Mouse (Mus musculus) neural tube, embryonic 12.5 days (tissue): ENCODE results near the gene Pkd1l3. TPM values are rescaled to one million over a fixed set of nuclear protein-coding genes. Genes with fewer than 3 reads are reported as not detected.

Experiments used
- ATAC-seq: fragments of 200-750 bp; cut with Nextera tagmentation; 2 replicates; pipeline ENCODE4 v1.8.0; 2017; ENCODE audit warnings: low read depth, mild to moderate bottlenecking, moderate TSS enrichment, moderate library complexity; ENCODE audit not compliant: low FRiP score
- H3K27ac ChIP-seq: fragments of 300-500 bp; sonication (generic); 2 replicates; pipeline ENCODE4 v1.5.1; 2016
- H3K27me3 ChIP-seq: fragments of 300-500 bp; sonication (generic); replicated peaks from 2 replicates; pipeline ENCODE4 v1.6.1; 2016; ENCODE audit warnings: mild to moderate bottlenecking
- H3K36me3 ChIP-seq: fragments of 300-500 bp; sonication (generic); 2 replicates; pipeline ENCODE4 v1.6.1; 2016; ENCODE audit warnings: mild to moderate bottlenecking
- H3K4me1 ChIP-seq: fragments of 300-500 bp; sonication (generic); 2 replicates; pipeline ENCODE4 v1.6.1; 2016
- H3K4me2 ChIP-seq: fragments of 300-500 bp; sonication (generic); replicated peaks from 2 replicates; pipeline ENCODE4 v1.6.1; 2016; ENCODE audit warnings: mild to moderate bottlenecking
- H3K4me3 ChIP-seq: fragments of 300-500 bp; sonication (generic); 2 replicates; pipeline ENCODE4 v1.5.1; 2016
- H3K9ac ChIP-seq: fragments of 300-500 bp; sonication (generic); 2 replicates; pipeline ENCODE4 v1.6.1; 2016; ENCODE audit warnings: mild to moderate bottlenecking
- H3K9me3 ChIP-seq: fragments of 300-500 bp; sonication (generic); 2 replicates; pipeline ENCODE4 v1.6.1; 2016; ENCODE audit warnings: mild to moderate bottlenecking
- WGBS: fragments of 180-500 bp; shearing (Covaris S2); methylation state at CpG from one replicate; pipeline ENCODE4 v1.1.7; 2016; 5-methylcytosine and 5-hydroxymethylcytosine counted together
- polyA plus RNA-seq: library from polyadenylated mRNA; unstranded; fragments of >200 nt; fragmentation: Nextera tagmentation; extraction: Ambion mirVana; gene quantifications from 2 replicates; pipeline ENCODE4 v1.2.1, GENCODE M21; 2016

The Pkd1l3 gene
- polyA plus RNA-seq, 1 experiment from 2014 or later = 0.14 TPM

DNA sequence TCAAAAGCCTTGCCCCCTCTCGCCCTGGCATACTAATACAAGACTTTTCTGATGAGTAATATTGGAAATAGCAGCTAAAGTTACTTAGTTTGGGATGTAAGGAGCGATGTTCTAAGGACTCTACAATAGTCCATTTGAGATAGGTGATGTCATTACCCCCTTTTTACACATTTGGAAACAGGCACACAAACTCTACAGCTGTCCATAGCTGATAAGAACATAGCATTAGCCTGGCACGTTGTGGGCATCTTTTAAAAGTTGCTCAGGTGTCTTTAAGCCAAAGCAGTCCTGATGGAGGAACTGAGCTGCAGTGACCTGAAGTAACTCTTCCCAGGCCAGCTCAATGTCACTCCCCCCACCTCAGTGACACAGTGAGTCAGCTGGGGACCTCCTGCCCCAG is 22.9 kb upstream of the Pkd1l3 start:
- ATAC-seq = no peak
- Histone ChIP-seq H3K36me3 (peaks cover 30% of the 10 kb centered on the region), H3K4me1 (no peaks in the 10 kb centered on the region), H3K9ac (no peak overlapping the region), H3K4me3 (no peak overlapping the region), H3K27me3 (no peaks in the 10 kb centered on the region), H3K27ac (no peak overlapping the region), H3K4me2 (no peak overlapping the region), H3K9me3 (no peaks in the 10 kb centered on the region)
- 86% methylated on average over 3 of the region's 3 CpGs for WGBS

DNA sequence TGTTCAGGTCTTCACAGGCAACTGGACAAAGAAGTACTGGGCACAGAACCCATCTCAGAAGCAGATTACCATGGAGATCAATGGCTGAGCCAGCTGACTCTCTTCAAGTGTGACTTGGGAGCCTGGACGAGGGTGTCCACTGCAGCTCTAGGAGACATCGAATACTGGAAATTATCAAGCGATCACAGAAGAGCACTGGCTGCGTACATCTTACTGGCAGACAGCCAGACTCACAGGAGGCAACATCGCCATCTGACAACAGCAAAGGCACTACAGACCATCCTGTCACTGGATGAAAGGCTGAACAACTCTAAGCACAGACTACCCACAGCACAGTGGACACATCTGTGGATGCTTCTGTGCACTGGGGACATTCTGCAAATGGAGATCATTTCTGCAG is 22.2 kb upstream of the Pkd1l3 start:
- no peaks in the 10 kb centered on the region for H3K27me3 ChIP-seq
- no peak overlapping the region for H3K4me3 ChIP-seq
- no peaks in the 10 kb centered on the region for H3K4me1 ChIP-seq
- no peaks in the 10 kb centered on the region for H3K9me3 ChIP-seq
- H3K9ac ChIP-seq = no peak overlapping the region
- no peak for ATAC-seq
- 92% methylated on average over 5 of the region's 5 CpGs for WGBS
- no peak overlapping the region for H3K4me2 ChIP-seq
- H3K36me3 ChIP-seq = peaks cover 30% of the 10 kb centered on the region
- H3K27ac ChIP-seq = no peak overlapping the region

DNA sequence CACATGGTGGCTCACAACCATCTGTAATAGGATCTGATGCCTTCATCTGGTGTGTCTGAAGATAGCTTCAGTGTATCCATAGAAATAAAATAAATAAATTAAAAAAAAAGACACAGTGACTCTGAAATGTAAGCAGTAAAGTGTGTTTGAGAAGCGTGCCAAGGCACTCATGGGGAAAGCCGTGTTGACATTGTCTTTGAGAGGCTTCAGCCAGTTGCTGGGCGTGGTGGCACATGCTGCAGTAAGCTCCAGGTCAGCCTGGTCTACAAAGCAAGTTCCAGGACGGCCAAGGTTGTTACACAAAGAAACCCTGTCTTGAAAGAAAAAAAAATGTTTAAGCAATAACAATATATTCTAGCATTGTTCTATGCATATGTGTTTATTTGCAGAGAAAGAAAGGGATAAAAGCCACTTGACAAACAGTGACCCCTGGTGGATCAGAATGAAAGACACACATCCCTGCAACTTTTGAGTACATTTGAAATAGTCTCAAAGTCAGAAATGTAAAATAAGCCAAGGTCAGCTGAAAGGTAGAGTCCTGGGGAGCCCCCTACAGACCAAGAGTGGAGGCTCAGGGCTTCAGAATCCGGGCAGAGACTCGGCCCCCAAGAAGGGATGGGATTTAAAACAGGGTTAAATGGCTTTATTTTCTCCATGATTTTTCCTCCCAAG is 21.1 kb upstream of the Pkd1l3 start:
- H3K4me1 ChIP-seq = no peaks in the 10 kb centered on the region
- peaks cover 30% of the 10 kb centered on the region for H3K36me3 ChIP-seq
- 83% methylated on average over 6 of the region's 6 CpGs for WGBS

DNA sequence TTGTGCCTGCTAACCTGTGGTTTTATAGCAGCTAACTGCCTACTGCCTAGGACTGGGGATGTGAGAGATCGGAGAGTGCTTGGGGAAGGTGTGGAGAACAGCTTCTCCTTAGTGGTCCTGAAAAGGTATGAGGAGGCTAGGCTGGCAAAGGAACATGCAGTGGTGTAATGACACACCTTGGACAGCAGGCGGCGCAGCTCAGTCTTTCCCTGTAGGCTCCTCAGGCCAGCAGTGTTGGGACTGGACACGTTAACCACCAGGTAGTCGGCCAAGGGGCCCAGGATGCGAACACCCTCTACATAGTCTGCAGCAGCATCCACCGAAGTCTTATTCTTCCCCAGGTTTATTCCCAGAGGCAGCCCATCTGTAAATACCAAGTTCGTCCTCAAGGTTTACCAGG is 18.5 kb upstream of the Pkd1l3 start:
- Histone ChIP-seq H3K4me1 (no peaks in the 10 kb centered on the region), H3K9ac (no peak overlapping the region), H3K9me3 (no peaks in the 10 kb centered on the region), H3K27ac (no peak overlapping the region), H3K4me2 (no peak overlapping the region), H3K4me3 (no peak overlapping the region), H3K27me3 (no peaks in the 10 kb centered on the region), H3K36me3 (peaks cover 42% of the 10 kb centered on the region)
- WGBS = 52% methylated on average over 8 of the region's 8 CpGs
- no peak for ATAC-seq

More for the DNA sequence above, 21.1 kb upstream of the Pkd1l3 start:
- Histone ChIP-seq H3K9me3 (no peaks in the 10 kb centered on the region), H3K9ac (no peak overlapping the region), H3K4me2 (no peak overlapping the region), H3K4me3 (no peak overlapping the region), H3K27ac (no peak overlapping the region), H3K27me3 (no peaks in the 10 kb centered on the region)
- no peak for ATAC-seq

DNA sequence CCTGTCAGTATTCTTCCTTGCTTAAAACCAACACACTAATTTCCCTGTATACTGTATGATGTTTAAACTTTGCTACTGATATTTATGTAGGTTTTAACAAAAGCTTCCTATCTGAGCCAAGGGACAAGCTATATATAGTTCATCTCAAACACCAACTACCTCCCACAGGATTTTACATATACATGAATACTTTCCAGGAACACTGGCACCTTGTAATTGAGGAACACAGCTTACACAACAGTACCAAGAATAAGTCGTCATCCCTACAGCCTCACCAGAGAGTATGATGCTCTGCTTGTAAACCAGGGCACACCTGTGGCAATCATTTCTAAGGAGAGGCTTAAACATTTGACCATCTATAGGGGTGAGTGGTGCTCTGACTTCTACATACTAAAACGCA is 7.6 kb upstream of the Pkd1l3 start:
- peaks cover 23% of the 10 kb centered on the region; the same call in 1 of the 2 replicates for H3K36me3 ChIP-seq
- H3K27ac ChIP-seq = no peak overlapping the region
- no peak for ATAC-seq
- no peak overlapping the region for H3K4me2 ChIP-seq
- H3K9ac ChIP-seq = no peak overlapping the region
- no peaks in the 10 kb centered on the region for H3K27me3 ChIP-seq
- 87% methylated on average over 2 of the region's 2 CpGs for WGBS
- no peak overlapping the region for H3K4me3 ChIP-seq
- H3K4me1 ChIP-seq = peaks cover 11% of the 10 kb centered on the region; the same call in 1 of the 2 replicates
- H3K9me3 ChIP-seq = no peaks in the 10 kb centered on the region

DNA sequence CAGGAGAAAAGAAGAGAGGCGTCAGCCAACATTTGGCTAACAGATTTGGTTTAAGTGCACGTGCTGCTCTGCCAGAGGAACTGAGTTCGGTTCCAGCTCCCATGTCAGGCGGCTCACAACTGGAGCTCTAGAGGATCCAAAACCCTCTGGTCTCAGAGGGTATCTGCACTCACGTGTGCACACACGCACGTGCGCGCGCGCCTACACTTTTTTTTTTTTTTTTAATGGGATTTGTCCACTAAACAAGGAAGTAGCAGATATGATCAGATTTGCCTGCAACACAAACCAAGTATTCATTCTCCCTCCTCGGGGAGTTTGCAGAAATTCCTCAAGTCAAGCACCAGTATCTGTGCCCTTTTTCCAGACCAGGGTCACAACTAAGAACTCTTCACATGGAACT is 6.7 kb upstream of the Pkd1l3 start:
- WGBS = 12% methylated on average over 12 of the region's 12 CpGs
- peak overlapping the region; percentile 64 for H3K9ac ChIP-seq
- H3K27ac ChIP-seq = no peak overlapping the region
- ATAC-seq = no peak
- H3K9me3 ChIP-seq = no peaks in the 10 kb centered on the region
- peaks cover 16% of the 10 kb centered on the region; the same call in 1 of the 2 replicates for H3K36me3 ChIP-seq
- peak overlapping the region; percentile 71 for H3K4me2 ChIP-seq
- no peaks in the 10 kb centered on the region for H3K27me3 ChIP-seq
- peak overlapping the region; percentile 54 for H3K4me3 ChIP-seq
- H3K4me1 ChIP-seq = peaks cover 11% of the 10 kb centered on the region; the same call in 1 of the 2 replicates

DNA sequence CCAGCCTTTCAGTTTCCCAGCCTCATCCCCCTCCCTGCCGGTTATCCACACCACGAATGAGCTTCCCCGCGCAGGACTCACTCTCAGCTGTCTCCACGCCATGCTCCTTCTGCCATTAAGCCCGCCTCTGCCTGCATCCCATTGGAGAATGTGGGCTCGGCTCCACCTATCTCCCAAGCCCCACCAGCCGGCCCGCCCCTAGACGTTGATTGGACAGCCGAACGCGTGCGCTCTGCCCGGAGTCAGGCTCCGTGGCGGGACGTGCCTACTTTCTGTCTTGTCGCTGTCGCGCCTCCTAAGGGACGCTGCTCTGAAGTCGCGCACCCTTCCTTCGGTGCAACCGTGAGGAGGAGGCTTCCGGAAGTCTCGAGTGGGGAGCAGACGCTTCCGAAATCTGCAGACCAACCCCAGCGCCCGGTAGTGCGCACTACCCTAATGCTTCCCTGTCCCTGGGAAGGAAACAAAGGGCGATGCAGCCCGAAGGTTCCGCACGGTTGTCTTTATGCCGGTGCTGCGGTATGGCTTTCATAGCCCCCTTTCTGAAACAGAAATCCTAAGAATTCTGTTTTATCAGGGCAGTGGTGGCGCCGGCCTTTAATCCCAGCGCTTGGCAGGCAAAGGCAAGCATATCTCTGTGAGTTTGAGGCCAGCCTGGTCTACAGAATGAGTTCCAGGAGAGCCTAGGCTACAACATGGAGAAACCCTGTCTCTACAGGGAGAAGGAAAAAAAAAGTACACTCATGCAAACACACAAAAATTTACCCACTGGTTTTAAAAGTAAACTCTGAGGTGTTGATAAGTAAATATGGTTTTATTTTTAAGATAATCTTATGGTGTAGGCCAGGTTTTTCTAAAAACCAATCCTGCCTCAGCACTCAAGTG is 5.8 kb upstream of the Pkd1l3 start, which contains the start of gene Dhodh:
TSS of gene Dhodh (minus strand) at position 403 of the 882 bp plus-strand sequence.
- H3K36me3 ChIP-seq = peaks cover 9% of the 10 kb centered on the region; the same call in 1 of the 2 replicates
- H3K4me3 ChIP-seq = peak within 1 kb of the TSS; percentile 54
- H3K9me3 ChIP-seq = no peaks in the 10 kb centered on the region
- WGBS = under 1% methylated on average over 42 of the region's 42 CpGs
- peak within 1 kb of the TSS; percentile 64 for H3K9ac ChIP-seq
- peak within 1 kb of the TSS; percentile 79 for H3K27ac ChIP-seq
- ATAC-seq = peak; percentile 99
- H3K27me3 ChIP-seq = no peaks in the 10 kb centered on the region; the same call in 1 of the 2 replicates
- H3K4me1 ChIP-seq = peaks cover 11% of the 10 kb centered on the region; the same call in 1 of the 2 replicates
- peak within 1 kb of the TSS; percentile 71 for H3K4me2 ChIP-seq

DNA sequence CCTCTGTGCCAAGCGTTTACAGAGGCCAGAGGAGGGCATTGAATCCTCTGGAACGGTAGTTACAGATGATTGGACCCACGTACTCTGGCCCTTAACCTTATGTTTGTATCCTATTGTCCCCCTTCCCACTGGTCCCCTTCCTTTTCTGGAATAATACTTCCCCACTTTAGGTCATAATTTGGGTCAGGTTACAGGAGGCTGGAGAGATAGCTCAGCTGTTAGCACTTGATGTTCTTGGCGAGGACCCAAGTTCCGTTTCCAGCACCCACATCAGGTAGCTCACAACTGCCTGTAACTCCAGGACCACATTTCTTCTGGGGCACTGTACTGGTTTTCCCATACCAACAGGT is 5.2 kb upstream of the Pkd1l3 start:
- Histone ChIP-seq H3K4me1 (peaks cover 11% of the 10 kb centered on the region; the same call in 1 of the 2 replicates), H3K27ac (peak overlapping the region; percentile 79; the same call in 1 of the 2 replicates), H3K4me3 (peak overlapping the region; percentile 54), H3K4me2 (peak overlapping the region; percentile 71), H3K36me3 (peaks cover 3% of the 10 kb centered on the region; the same call in 1 of the 2 replicates), H3K9me3 (no peaks in the 10 kb centered on the region), H3K9ac (peak overlapping the region; percentile 64; the same call in 1 of the 2 replicates), H3K27me3 (no peaks in the 10 kb centered on the region; the same call in 1 of the 2 replicates)
- WGBS = 23% methylated on average over 5 of the region's 5 CpGs
- ATAC-seq = no peak

DNA sequence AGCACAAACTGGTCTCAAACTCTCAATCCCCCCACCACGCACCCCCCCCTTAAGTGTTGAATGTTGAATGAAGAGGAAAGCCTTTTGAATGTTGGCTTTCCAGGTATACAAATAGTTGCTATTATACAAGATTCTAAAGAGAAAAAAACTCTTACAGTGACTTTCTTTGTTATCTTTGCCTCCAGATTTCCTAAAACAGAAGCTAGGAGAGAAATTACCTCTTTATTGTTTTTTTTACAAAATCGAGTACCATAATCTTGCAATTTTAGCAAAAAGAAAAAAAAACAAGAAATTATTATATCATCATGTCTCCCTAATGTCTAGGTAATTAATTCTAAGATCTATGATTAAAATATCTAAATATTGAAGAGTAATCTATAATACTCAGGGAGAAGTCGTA is 1.3 kb downstream of the Pkd1l3 start:
- no peak for ATAC-seq
- H3K4me1 ChIP-seq = no peaks in the 10 kb centered on the region
- H3K27ac ChIP-seq = no peak overlapping the region
- H3K4me3 ChIP-seq = no peak overlapping the region
- 88% methylated on average over 3 of the region's 3 CpGs for WGBS
- no peaks in the 10 kb centered on the region; the same call in 1 of the 2 replicates for H3K27me3 ChIP-seq
- H3K36me3 ChIP-seq = no peaks in the 10 kb centered on the region
- H3K9ac ChIP-seq = no peak overlapping the region
- H3K9me3 ChIP-seq = 0 out of 2 replicates have a peak, but pooled peaks cover 5% of the 10 kb centered on the region
- H3K4me2 ChIP-seq = no peak overlapping the region

DNA sequence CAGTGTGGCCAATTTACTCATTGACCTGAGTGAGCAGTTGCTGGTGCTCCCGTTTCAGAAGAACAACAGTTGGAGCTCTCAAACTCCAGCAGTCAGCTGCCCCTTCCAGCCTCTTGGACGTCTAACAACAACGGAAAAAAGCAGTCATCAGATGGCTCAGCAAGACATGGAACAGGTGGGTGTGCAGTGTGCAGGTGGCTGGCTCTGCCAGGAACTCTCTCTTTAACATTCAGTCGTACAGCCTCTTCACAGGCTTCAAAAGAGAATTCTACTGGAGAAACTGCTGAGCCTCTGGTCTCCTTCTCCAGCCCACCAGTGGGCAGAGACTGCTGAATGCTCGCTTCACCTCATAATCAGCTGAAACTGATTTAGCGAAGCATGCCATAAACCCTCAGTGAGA is 14.3 kb downstream of the Pkd1l3 start:
- 75% methylated on average over 6 of the region's 6 CpGs for WGBS
- Histone ChIP-seq H3K4me3 (no peak overlapping the region), H3K9me3 (peaks cover 3% of the 10 kb centered on the region; the same call in 1 of the 2 replicates), H3K27me3 (no peaks in the 10 kb centered on the region), H3K4me2 (no peak overlapping the region), H3K36me3 (no peaks in the 10 kb centered on the region), H3K27ac (no peak overlapping the region), H3K4me1 (no peaks in the 10 kb centered on the region), H3K9ac (no peak overlapping the region)
- no peak for ATAC-seq

DNA sequence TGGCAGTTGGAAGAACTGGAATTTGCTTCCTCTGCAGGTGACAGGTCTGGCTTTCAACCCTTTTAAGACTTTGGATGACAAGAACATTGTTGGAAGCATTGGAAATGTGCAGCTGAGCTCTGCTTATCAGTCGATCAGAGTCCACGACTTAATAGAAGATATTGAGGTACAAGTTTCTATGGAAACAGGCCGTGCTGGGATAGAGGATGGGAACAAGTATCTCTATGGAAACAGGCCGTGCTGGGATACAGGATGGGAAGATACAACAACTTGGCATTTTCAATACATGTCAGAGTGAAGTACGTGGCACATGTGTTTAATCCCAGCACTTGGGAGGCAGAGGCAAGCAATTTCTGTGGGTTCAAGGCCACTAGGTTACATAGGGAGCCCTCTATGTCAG is 18.2 kb downstream of the Pkd1l3 start:
- Histone ChIP-seq H3K9me3 (no peaks in the 10 kb centered on the region), H3K4me2 (no peak overlapping the region), H3K36me3 (no peaks in the 10 kb centered on the region), H3K27ac (no peak overlapping the region), H3K9ac (no peak overlapping the region), H3K4me3 (no peak overlapping the region), H3K4me1 (no peaks in the 10 kb centered on the region), H3K27me3 (no peaks in the 10 kb centered on the region)
- WGBS = 87% methylated on average over 5 of the region's 5 CpGs
- no peak for ATAC-seq

DNA sequence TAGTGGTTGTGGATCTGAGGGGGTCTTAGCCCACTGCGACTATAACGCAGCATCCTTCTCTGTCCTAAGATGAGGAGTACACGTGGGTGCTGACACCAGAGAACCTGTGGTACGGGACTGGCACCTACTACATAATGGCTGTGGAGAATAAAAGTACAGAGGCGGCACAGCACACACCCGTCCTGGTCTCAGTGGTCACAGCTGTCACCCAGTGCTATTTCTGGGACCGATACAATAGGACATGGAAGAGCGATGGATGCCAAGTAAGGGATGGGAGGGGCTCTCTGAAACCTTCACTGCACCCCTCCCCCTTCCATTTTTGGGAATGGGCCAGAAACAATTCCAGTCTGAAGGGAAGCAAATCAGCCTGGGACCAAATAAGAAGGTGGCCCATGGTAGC is 20.8 kb downstream of the Pkd1l3 start:
- no peak for ATAC-seq
- no peaks in the 10 kb centered on the region for H3K36me3 ChIP-seq
- H3K9me3 ChIP-seq = no peaks in the 10 kb centered on the region
- WGBS = 93% methylated on average over 8 of the region's 8 CpGs
- no peak overlapping the region for H3K9ac ChIP-seq
- H3K4me3 ChIP-seq = no peak overlapping the region
- no peak overlapping the region for H3K4me2 ChIP-seq
- no peaks in the 10 kb centered on the region for H3K27me3 ChIP-seq
- no peak overlapping the region for H3K27ac ChIP-seq
- no peaks in the 10 kb centered on the region for H3K4me1 ChIP-seq
